Mouse (Mus musculus): ENCODE measurements around the gene Tunar.

- TF ChIP-seq CTCF (IDR thresholded peaks at IDR 0.05; ENCODE audit: borderline replicate concordance, extremely low read depth, insufficient read depth, insufficient read length) (no peak), POLR2A (IDR thresholded peaks at IDR 0.05; ENCODE audit: borderline replicate concordance, extremely low read depth, insufficient read depth, insufficient read length, poor library complexity, severe bottlenecking) (no peak)
These were observed 92.9 kb downstream of the Tunar start for GRCm38 (mm10) chr12:105426541-105426940.

Data from brain, embryonic 14.5 days (tissue).